Mouse (Mus musculus) hematopoietic stem cell, adult 5-6 weeks (primary cell): Measurements from ENCODE around the gene Ocln. TPM values are rescaled to one million over a fixed set of nuclear protein-coding genes. Genes with fewer than 3 reads are reported as not detected.
"Not testable (repeated sequence)": the region's sequence is repeated elsewhere in the genome, so short reads cannot be mapped to it uniquely, and the experiment has no call there.

Source experiments
- ATAC-seq, 2 experiments: fragments of 125-278 bp in 1 of 2; replicated peaks in 1 of 2; 2 replicates each; pipeline ENCODE4 v1.8.0; 2016 to 2017; ENCODE audit warnings: inconsistent platforms in 2 of 2, mild to moderate bottlenecking in 2 of 2, moderate number of reproducible peaks in 2 of 2, low read depth in 1 of 2, moderate TSS enrichment in 1 of 2; ENCODE audit not compliant: low FRiP score in 2 of 2, poor library complexity in 2 of 2, severe bottlenecking in 2 of 2, insufficient read depth in 1 of 2, low TSS enrichment in 1 of 2
- total RNA-seq: library from RNA; stranded (forward); fragments of 172-1452, 232-1000 nt; gene quantifications from 2 replicates; pipeline ENCODE4 v1.2.3, GENCODE M21; 2017

Gene Ocln
- total RNA-seq, 1 experiment from 2014 or later = 0.50 TPM

GRCm38 (mm10) chr13:100516213-100517105 lies 36.1 kb downstream of the Ocln start:
- no peak for ATAC-seq

- no peak for ATAC-seq
Observed at GRCm38 (mm10) chr13:100512792-100513191, 39.7 kb downstream of the Ocln start.

GRCm38 (mm10) chr13:100511860-100512364 lies 40.6 kb downstream of the Ocln start:
- ATAC-seq = no peak

- ATAC-seq = peak; percentile 45 to 59
Observed at GRCm38 (mm10) chr13:100511146-100511859, 41.2 kb downstream of the Ocln start.

- ATAC-seq = not testable (repeated sequence)
Observed at GRCm38 (mm10) chr13:100499625-100500024, 52.9 kb downstream of the Ocln start.

- ATAC-seq = no peak
Observed at GRCm38 (mm10) chr13:100495337-100495736, 57.2 kb downstream of the Ocln start.

- not testable (repeated sequence) for ATAC-seq
Observed at GRCm38 (mm10) chr13:100494370-100494769, 58.1 kb downstream of the Ocln start.

GRCm38 (mm10) chr13:100493313-100493712 lies 59.2 kb downstream of the Ocln start:
- peak in 1 of 2 experiments; percentile 31; a peak in 2 of 4 replicates for ATAC-seq

GRCm38 (mm10) chr13:100492061-100492787 lies 60.3 kb downstream of the Ocln start, which contains the start of gene Gtf2h2:
Gene Gtf2h2, minus strand, starts transcription at chr13:100492579.
- ATAC-seq = peak; percentile 87 to 90

GRCm38 (mm10) chr13:100491623-100492022 lies 60.9 kb downstream of the Ocln start:
- ATAC-seq = no peak

- no peak for ATAC-seq
Observed at GRCm38 (mm10) chr13:100490424-100490823, 62.1 kb downstream of the Ocln start.

GRCm38 (mm10) chr13:100483610-100484009 lies 68.9 kb downstream of the Ocln start:
- ATAC-seq = no peak

GRCm38 (mm10) chr13:100463527-100464222 lies 88.8 kb downstream of the Ocln start:
- ATAC-seq = no peak

- ATAC-seq = no peak
Observed at GRCm38 (mm10) chr13:100461336-100461735, 91.2 kb downstream of the Ocln start.

- ATAC-seq = not testable (repeated sequence)
Observed at GRCm38 (mm10) chr13:100452415-100453127, 99.9 kb downstream of the Ocln start, which contains the start of gene Naip1. Gene Naip1, minus strand, starts transcription at chr13:100452869.

- no peak; a peak in 1 of 4 replicates for ATAC-seq
Observed at GRCm38 (mm10) chr13:100449495-100449894, 103.0 kb downstream of the Ocln start.
